Mouse (Mus musculus) megakaryocyte-erythroid progenitor cell, adult 5-6 weeks (primary cell): ENCODE results near the gene Slc38a1. TPM values are rescaled to one million over a fixed set of nuclear protein-coding genes. Genes with fewer than 3 reads are reported as not detected.

Experiments
- ATAC-seq: replicated peaks from 2 replicates; pipeline ENCODE4 v1.8.0; 2016; ENCODE audit warnings: mild to moderate bottlenecking, inconsistent platforms; ENCODE audit not compliant: severe bottlenecking, poor library complexity, low FRiP score, low TSS enrichment
- total RNA-seq, 2 experiments: library from RNA; stranded (forward) in 1 of 2; stranded (reverse) in 1 of 2; fragments of 200-1000, 215-1000 nt in 1 of 2; fragments of >200 nt in 1 of 2; fragmentation: Nextera tagmentation in 1 of 2; gene quantifications; 2 replicates each; pipeline ENCODE4 v1.2.3; 2014 to 2017

Slc38a1 gene
- total RNA-seq, 2 experiments from 2014 or later = 51.3 to 84.0 TPM

DNA sequence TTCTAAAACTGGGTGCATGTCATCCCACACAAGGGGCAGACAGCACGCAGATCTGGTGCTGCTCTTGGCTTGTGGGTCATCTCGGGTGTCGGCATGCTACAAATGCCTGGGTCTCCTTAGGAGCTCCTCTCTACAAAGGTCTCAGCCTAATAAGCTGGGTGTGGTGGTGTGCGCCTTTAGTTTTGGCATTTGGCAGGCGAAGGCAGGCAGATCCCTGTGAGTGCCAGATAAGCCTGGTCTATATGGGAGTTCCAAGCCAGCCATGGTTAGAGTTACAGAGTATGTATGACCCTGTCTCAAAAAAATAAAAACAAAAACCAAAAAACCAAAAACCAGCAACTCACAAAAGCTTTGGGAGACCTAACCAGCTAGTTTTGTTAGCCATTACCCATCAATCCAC is 65.7 kb downstream of the Slc38a1 start:
- peak; percentile 80 for ATAC-seq

DNA sequence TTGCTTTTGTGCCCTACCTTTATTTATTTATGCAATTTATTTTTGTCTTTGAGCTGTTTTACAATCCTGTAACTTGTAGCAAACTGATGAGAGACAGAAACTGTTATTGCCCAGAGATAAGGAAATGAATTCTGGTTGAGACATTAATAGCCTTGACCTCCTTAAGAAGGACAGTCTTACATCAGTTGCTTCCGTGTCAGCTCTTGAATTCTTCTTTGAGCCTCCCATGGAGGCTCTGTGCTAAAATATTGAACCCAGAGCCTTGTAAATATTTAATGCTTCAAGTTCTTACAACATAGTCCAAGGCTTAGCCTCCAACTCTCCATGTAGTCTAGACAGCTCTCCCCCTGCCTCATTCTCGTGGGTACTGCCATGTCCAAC is 73.7 kb downstream of the Slc38a1 start:
- no peak for ATAC-seq

DNA sequence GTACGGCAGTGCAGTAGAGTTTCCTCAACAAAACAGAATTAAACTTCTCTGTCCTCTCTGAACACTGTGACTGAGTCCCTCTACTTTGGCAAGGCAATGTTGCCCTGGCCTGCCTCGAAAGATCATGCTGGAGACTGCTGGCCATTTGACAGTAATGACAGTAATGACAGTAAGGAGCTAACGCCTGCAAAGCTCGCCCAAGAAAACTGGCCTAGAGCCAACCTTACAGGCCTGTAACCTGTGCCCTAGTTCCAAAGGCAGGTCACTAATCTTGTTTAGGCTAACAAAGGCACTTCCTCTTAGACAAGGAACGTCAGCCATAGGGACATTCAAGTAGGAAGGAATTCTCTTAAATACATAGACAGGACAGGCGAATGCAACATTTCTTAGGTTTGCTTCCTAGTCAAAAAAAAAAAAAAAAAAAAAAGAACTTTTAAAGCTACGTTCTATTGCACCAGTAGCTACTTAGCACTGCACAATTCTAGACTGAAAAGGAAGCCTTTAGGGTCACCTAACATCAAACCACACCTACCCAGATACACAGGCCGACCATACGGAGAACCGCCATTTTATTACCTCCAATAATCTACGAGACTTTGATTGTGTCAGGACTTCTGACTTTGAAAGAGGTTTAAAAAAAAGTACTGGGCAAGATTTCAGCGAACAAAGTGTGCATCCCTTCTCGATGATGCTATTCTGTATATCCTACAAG is 74.3 kb downstream of the Slc38a1 start:
- ATAC-seq = peak; percentile 51; the same call in 1 of the 2 replicates

DNA sequence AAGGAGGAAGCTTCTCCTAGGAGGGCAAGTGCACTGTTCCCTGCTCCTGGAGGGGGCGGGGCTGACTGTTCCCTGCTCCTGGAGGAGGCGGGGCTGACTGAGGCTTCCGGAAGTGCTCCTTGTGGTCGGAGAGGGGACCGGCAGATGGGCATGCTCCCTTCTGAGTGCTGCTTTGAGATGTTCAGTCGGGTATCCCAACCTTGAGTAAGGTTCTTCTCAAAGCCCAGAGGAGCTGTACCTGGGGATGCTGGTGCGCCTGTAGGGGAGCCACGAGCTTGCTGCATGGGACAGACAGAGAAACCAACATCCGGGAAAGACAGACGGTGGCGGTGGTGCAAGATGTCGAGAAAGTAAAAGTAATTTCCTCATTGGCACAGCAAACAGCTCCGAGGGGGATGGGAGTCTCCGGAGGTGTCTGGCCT is 75.9 kb downstream of the Slc38a1 start:
- ATAC-seq = peak; percentile 80

DNA sequence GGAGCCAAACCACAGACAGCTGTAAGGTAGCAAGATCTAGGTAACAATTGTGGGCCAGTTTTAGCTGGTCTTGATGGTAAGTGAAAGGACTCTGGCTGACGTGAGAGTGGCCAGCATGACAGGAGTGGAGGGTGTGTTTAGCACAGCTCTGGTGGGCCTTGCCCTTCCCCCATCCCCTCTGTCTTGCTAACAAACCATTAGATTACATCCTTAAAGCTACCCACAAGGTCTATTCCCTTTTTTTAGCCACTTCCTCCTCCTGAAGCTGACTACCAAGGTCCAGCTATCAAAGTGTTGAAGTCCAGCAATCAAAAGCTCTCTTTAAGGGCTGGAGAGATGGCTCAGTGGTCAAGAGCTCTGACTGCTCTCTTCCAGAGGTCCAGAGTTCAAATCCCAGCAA is 78.9 kb downstream of the Slc38a1 start:
- ATAC-seq = 0 out of 2 replicates have a peak, but pooled peaks have one; percentile 24

DNA sequence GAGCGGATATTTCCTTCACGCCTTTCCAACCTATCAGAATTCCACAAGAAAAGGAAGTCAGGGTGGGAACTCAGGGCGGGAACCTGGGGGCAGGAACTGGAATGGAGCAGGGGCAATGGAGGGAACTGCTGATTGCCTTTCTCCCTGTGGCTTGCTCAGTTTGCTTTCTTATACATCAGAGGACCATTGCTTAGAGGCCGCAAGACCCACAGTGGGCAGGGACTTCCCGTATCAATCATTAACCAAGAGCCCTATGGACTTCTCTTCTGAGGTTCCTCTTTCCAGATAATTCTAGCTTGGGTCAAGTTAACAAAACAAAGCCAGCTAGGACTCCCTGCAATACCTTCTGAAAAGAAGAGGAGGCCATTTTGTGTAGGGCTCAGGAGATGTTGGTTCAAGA is 80.2 kb downstream of the Slc38a1 start:
- ATAC-seq = no peak

DNA sequence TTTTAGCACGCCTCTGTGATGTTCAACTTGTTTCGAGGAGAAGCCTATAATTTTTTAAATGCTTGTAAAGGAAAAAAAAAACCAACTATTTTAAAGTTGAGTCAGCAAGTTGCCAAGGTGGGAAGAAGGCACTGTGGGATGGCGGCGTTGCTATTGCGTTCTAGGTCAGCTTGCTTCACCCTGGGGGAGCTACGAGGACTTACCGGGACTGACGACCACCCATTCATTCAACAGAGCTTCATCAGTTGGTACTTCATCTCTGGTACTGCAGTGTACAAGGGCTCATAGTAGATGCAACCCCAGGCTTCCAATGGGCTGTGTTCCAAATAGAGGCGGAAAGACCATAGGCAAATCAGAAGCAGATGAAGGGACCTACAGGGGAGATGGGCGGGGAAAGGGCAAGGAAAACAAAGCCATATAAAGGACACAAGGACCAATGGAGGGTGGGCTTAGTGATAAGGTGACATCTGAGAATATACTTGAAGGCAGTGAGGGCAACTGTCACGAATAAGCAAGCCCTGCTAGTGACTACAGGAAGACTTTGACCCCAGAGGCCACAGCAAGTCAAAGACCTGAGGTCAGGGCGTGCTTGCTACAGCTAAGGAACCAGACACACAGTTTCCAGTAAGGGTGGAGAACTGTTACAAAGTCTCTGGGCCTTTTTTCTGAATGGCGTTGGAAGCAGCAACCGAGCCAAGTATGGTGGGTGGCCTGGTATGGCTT is 82.0 kb downstream of the Slc38a1 start:
- ATAC-seq = no peak

DNA sequence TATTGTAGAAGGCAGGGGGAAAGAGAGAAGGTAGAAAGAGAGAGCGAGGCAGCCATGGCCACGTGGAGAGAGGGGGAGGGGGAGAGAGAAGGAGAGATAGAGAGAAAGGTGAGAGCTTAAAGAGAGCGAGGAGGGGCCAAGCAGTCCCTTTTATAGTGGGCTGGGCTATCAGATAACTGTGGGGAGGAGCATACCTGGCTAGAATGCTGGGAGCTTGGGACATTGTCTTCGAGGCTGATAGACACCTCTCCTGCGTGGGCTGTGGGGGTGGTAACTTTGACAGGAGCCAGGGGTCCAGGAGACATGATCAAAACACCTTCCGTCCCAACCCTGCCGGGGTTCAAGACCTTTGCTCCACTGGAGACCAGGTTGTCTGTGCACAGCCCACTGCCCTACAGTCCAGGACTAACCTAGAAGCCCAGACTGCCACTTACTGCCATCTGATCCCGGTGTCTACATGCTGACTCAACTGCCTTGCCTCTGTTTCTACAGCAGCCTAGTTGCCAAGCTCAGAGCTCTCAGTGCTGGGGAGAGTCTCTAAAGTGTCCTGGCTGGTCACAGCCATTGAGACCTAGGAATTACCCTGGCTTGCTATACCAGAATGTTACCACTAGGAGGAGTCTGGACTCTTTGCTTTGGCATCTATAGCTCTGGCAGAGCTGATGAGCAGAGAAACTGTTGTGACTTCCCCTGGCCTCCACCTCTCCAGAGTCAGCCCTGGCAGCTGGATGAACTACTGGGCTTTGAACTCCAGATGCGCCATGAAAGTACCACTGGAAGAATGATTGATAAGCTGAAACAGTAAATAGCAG is 90.9 kb downstream of the Slc38a1 start:
- ATAC-seq = peak; percentile 99

DNA sequence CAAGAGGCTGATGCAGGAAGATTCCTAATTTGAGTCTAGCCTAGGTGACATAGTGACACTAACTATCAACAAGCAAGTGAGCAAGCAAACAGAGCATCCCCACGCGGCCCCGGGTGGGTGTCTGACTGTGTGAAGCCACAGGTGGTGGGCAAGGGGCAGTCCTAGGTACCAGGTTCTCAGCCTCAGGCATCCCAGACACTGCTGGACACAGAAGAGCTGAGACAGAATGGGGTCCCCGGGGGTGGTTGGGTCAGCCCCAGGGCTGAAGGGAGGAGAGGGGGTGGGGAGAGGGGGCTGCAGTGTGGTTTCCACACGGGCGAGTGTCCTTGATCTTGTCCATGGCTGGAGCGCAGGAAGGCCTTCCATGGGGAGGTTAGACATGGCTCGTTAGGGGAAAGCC is 91.6 kb downstream of the Slc38a1 start:
- ATAC-seq = no peak

DNA sequence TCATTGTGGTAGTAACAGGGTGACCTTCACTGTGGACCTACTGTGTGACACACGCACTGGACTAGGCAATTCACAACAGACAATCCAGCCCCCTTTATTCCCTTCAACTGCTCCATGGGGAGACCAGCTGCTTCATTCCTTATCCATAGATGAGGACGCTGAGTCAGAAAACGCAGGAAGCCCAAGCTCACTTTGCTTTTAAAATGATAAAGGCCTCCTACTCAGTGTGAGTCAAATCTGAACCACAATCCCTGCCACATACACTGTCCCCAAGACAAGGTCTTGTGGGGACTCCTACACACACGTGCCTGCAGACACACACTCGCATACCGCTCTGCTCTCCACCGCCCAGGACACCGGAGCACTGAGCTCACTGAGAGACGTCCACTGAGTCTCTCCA is 94.3 kb downstream of the Slc38a1 start:
- no peak for ATAC-seq

DNA sequence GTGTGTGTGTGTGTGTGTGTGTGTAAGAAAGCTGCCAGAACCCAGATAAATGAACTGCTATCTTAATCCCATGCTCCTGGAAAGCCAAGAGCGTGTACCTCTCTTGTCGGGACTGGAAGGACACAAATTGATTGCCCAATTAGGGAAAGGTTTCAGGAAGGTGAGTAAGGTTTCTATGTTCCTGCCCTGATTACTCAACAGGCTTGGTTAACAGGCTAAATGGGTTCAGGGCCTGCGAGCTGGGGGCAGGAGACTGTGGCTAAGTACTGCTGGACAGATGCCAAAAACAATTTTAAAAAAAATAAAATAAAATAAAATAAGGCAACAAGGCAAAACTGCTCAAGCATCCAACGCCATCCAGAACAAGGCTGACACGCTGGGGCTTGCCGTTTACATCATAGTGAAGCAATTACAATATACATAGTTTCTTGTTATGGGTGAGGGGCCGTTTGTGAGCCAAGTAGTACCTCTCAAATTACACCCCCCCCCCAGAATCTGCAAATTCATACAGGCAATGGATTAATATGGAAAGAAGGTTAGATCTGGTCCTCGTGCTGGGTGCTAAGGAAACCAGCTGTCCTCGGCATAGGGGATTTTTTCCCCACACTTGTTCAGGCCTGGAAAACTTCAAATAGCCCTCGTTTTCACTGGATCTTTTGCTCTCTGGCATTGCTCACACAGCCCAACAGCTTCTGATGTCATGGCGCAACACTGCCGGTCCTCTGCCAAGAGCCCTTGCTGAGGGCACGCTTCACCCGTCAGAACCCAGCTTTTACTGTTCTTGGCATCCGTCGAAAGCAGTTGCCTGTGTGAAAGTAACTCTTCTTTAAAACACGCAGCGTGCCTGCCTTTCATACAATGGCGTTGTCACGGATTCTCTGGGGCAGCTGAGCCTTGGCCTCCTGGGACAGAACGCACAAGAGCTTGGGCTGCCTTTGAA is 95.2 kb downstream of the Slc38a1 start:
- no peak for ATAC-seq

DNA sequence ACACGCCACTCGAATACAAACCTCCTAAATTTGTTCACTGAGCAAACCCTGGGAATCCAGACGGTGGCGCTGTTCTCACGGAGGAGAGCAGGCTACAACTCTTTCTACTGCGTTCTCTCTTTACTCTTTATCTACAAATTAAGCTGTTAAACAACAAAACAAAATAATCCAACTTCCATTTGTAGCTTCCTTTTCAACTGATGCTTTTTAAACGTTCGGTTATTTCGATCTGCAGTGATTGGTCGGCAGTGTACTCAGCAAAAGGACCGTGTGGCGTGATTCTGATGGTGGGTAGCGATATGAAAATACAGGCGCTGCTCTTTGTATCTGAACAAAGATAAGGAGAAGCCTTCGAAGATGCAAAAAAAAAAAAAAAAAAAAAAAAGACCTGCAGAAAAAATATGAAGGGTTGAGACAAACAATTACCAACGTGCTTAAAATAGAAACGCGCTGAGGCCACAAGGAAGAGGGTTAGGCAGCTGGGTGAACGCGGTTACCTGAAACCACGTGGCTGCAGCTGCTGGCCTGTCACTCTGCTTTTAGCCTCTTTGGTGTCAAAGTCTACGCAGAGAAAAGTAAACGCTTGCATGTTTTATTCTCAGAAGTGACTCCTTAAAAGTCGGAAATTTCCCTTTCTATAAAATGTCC is 99.4 kb downstream of the Slc38a1 start:
- peak; percentile 85 for ATAC-seq

DNA sequence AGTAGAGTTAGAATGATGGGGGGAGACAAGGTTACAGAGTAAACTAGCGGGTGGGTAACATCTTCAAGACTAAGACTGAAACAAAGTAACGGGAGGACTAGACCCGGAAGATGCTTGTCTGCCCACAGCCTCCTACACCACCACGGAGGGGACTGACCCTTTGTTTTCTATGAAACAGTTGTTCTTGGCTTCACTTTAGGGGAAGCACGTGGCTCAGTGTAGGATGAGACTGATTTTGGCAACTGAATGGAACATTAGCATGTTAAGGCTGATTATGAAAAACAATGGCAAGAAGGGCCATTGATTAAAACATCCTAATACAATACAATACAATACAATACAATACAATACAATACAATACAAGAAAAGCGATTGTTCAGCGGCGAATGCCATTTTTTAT is 100.6 kb downstream of the Slc38a1 start:
- no peak for ATAC-seq

DNA sequence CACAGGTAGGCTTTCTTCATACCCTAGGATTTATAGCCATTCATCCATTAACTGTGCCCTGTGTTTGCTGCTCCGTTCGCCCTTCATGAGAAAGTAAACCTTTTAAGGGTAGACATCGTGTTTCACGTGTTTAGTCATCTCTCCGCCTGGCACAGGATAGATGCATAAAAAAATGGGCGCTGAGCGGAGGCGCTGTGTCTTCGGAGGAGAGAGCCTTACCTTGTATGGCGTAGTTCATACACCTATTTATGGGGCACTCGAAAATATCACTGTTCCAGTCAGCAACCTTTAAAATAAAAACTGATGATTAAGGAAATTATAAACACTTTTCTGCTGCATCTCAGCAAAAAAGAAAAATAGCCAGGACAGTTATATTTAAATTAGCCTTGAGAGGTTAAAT is 105.4 kb downstream of the Slc38a1 start:
- no peak for ATAC-seq

DNA sequence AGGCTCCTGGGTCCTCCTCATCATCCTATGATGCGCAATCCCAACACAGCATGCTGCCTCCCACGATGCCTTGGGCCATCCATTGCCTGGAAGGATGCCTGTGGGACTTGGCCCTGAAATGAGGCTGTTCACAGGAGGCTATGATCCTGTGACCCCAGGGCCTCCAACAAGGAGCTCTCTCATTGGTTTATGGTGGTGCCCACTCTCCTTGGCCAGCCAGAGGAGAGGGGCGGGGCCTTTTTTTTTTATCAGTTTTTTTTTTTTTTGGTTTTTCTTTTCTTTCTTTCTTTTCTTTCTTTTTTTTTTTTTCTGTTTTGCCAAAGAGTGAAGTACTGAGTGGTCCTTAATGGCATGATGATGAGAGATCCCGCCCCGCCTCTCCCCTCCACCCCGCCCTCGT is 106.3 kb downstream of the Slc38a1 start:
- ATAC-seq = no peak

DNA sequence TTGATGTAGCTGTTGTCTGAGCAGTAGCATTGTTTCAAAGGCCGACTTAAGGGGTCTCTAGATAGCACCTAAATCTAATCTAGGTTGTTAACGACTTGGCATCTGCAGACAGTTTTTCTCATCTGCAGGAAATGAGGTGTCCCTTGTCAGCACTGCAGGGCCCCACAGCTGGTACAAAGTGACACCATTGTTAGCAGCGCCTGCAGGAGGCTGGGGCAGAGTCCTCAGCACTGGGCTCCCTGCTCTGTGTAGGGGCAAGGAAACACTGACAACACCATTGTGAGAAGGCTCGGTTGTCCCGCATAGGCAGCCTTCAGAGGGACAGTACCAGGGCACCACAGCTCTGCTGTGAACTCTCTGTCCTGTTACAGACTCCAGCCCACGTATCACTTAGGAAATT is 115.0 kb downstream of the Slc38a1 start:
- ATAC-seq = peak; percentile 55

DNA sequence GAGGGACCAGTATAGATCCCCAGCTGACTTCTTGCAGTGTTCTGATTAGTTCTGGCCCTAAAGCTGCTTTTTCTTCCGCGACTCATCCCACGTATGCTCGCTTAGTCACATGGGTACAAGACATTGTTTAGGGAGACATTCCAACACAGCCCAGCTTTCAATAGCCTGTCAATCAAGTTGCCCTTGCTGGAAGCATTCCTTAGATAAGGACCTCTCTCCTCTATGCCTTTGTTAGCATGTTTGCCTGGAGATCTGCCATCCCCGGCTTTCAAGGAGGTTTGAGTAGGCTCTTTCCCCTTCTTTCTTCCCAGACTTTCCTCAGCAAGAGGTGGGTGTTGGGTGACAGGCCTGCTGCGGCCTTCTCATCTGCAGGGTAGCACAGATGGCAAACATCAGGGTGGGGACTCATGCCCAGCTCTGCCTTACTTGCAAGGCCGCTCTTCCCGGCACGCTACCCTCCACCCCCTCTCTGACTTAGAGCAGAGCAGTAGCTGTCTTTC is 118.4 kb downstream of the Slc38a1 start:
- no peak for ATAC-seq
